Mouse (Mus musculus): ENCODE measurements around the gene Naaladl1. TPM values are rescaled to one million over a fixed set of nuclear protein-coding genes. Genes with fewer than 3 reads are reported as not detected.
A peak's percentile ranks its signal among the peaks of the same experiment; 100 is the strongest.

The Naaladl1 gene
- polyA plus RNA-seq, 1 experiment, result 1.1 TPM

GRCm38 (mm10) chr19:6067724-6068415 is 37.7 kb upstream of the Naaladl1 start, which contains the start of gene Tm7sf2:
Tm7sf2 (minus strand) TSS chr19:6068373.
- DNase-seq (ENCODE audit: low read depth), result peak; percentile 96
- TF ChIP-seq POLR2A (IDR thresholded peaks at IDR 0.05; ENCODE audit: borderline replicate concordance, extremely low read depth, insufficient read depth, insufficient read length, poor library complexity, severe bottlenecking), result peak; percentile 20; the same call in 1 of the 2 replicates
- TF ChIP-seq CTCF (IDR thresholded peaks at IDR 0.05; ENCODE audit: borderline replicate concordance, extremely low read depth, insufficient read depth, insufficient read length), result peak; percentile 3; the same call in 1 of the 2 replicates

DNA sequence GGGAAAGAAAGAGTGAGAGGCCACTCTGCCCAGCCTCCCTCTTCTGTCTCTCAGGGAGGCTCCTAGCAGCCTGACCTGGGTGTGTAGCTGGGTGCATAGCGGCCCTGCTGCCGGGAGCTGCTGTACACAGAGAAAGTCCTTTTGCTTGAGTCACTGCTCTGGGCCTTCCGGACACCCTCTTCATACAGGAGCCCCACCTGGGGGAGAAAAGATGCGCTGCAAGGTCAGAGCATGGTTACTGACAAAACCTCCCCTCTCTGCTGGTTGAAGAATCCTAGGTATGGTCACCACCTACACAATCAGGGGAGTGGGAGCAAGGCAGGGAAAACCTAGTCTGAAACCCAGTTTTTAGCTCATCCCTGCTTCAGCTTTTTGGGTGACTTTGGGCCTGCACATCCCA is 36.6 kb upstream of the Naaladl1 start:
- no peak for DNase-seq (ENCODE audit: low read depth)
- TF ChIP-seq CTCF (IDR thresholded peaks at IDR 0.05; ENCODE audit: borderline replicate concordance, extremely low read depth, insufficient read depth, insufficient read length) (no peak), POLR2A (IDR thresholded peaks at IDR 0.05; ENCODE audit: borderline replicate concordance, extremely low read depth, insufficient read depth, insufficient read length, poor library complexity, severe bottlenecking) (no peak)

GRCm38 (mm10) chr19:6069851-6070250 is 35.7 kb upstream of the Naaladl1 start:
- no peak for DNase-seq (ENCODE audit: low read depth)
- no peak for TF ChIP-seq POLR2A (IDR thresholded peaks at IDR 0.05; ENCODE audit: borderline replicate concordance, extremely low read depth, insufficient read depth, insufficient read length, poor library complexity, severe bottlenecking)
- TF ChIP-seq CTCF (IDR thresholded peaks at IDR 0.05; ENCODE audit: borderline replicate concordance, extremely low read depth, insufficient read depth, insufficient read length), result no peak

- TF ChIP-seq CTCF (IDR thresholded peaks at IDR 0.05; ENCODE audit: borderline replicate concordance, extremely low read depth, insufficient read depth, insufficient read length) (no peak), POLR2A (IDR thresholded peaks at IDR 0.05; ENCODE audit: borderline replicate concordance, extremely low read depth, insufficient read depth, insufficient read length, poor library complexity, severe bottlenecking) (no peak)
- DNase-seq (ENCODE audit: low read depth), result no peak
Measured at GRCm38 (mm10) chr19:6070571-6071250, 34.9 kb upstream of the Naaladl1 start.

- no peak for DNase-seq (ENCODE audit: low read depth)
- no peak for TF ChIP-seq POLR2A (IDR thresholded peaks at IDR 0.05; ENCODE audit: borderline replicate concordance, extremely low read depth, insufficient read depth, insufficient read length, poor library complexity, severe bottlenecking)
Measured at GRCm38 (mm10) chr19:6071261-6071660, 34.3 kb upstream of the Naaladl1 start.

GRCm38 (mm10) chr19:6073889-6074288 is 31.7 kb upstream of the Naaladl1 start:
- no peak for DNase-seq (ENCODE audit: low read depth)
- TF ChIP-seq CTCF (IDR thresholded peaks at IDR 0.05; ENCODE audit: borderline replicate concordance, extremely low read depth, insufficient read depth, insufficient read length), result no peak
- TF ChIP-seq POLR2A (IDR thresholded peaks at IDR 0.05; ENCODE audit: borderline replicate concordance, extremely low read depth, insufficient read depth, insufficient read length, poor library complexity, severe bottlenecking), result no peak

DNA sequence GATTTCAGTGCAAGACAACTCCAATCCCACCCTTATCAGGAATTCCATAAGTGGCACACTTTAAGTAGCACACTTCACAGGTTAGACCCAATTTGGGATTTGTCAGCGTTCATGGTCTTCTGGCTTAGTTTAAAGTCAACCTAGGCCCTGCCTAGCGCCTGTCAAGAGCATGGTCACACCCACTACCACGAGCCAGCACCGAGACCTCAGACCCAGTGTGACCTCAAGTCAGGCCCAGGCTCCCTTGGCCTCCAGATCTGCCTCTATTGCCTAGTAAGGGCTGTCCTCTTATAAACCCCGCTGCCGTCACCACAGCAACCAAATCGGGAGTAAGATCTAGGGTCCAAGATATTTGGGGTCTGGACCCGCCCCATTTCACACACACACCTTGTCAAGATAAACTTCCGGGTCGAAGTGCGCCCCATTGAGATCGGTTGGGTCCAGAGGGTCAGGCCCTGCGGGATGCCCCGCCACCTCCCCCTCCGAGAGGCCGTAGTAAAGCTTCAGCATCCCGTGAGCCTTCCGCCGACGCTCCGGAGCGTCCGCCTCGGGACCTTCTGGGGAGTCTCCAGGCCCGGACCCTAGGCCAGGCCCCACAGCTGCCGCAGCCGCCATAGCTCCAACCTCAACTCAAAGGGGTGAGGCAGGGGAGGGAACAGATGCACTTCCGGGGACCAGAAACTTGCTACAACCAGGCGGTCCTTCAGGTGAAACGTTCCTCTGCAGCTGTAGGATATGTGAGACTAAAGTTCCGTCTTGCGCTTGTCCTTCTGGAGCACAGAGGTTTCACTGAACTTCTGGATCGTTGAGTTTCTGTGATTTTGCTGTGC is 28.8 kb upstream of the Naaladl1 start, which contains the start of gene Vps51:
Gene Vps51, minus strand, starts transcription at position 668 of the 830 bp plus-strand sequence.
- peak; percentile 98 for DNase-seq (ENCODE audit: low read depth)
- no peak for TF ChIP-seq CTCF (IDR thresholded peaks at IDR 0.05; ENCODE audit: borderline replicate concordance, extremely low read depth, insufficient read depth, insufficient read length)
- no peak for TF ChIP-seq POLR2A (IDR thresholded peaks at IDR 0.05; ENCODE audit: borderline replicate concordance, extremely low read depth, insufficient read depth, insufficient read length, poor library complexity, severe bottlenecking)

DNA sequence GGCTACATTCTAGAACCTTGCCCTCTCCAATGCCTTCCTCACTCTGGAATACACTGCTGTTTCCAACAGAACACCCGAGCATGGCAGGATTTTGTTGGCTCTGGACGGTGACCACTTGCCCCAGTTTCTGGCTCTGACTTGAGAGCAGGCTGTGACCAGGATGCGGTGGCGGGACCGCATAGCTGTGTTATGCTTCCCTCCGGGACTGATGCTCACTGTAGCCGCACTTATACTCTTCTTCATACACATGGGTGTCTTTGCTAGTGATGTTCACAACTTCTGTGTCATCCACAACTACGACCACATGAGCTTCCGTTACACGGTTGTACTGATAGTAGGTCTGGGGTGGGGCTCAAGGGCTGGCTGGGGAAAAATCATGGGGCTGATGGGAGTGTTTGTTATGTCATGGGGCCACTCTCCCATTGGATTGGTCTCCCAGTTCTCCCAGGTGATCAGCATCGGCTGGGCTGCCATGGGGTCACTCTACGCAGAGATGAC is 25.6 kb upstream of the Naaladl1 start, which contains the start of gene Tmem262:
Gene Tmem262, plus strand, starts transcription at position 51 of the 498 bp plus-strand sequence.
- no peak for DNase-seq (ENCODE audit: low read depth)
- TF ChIP-seq CTCF (IDR thresholded peaks at IDR 0.05; ENCODE audit: borderline replicate concordance, extremely low read depth, insufficient read depth, insufficient read length), result no peak
- TF ChIP-seq POLR2A (IDR thresholded peaks at IDR 0.05; ENCODE audit: borderline replicate concordance, extremely low read depth, insufficient read depth, insufficient read length, poor library complexity, severe bottlenecking), result no peak

GRCm38 (mm10) chr19:6082156-6082555 is 23.4 kb upstream of the Naaladl1 start, which contains the start of gene Gm28374:
Gm28374 (minus strand) TSS chr19:6082256.
- no peak for TF ChIP-seq CTCF (IDR thresholded peaks at IDR 0.05; ENCODE audit: borderline replicate concordance, extremely low read depth, insufficient read depth, insufficient read length)
- DNase-seq (ENCODE audit: low read depth), result no peak

- peak; percentile 99 for DNase-seq (ENCODE audit: low read depth)
- TF ChIP-seq POLR2A (IDR thresholded peaks at IDR 0.05; ENCODE audit: borderline replicate concordance, extremely low read depth, insufficient read depth, insufficient read length, poor library complexity, severe bottlenecking) (peak; percentile 51; the same call in 1 of the 2 replicates), CTCF (IDR thresholded peaks at IDR 0.05; ENCODE audit: borderline replicate concordance, extremely low read depth, insufficient read depth, insufficient read length) (no peak)
Measured at GRCm38 (mm10) chr19:6084478-6085248, 20.9 kb upstream of the Naaladl1 start, which contains the start of the genes Zfpl1 and Cdca5. Zfpl1 (minus strand) TSS chr19:6084956. Cdca5 (plus strand) TSS chr19:6084983.

Data from brain, embryonic 14.5 days (tissue).